Mouse (Mus musculus) hindbrain, embryonic 13.5 days (tissue): ENCODE measurements around the gene Hist3h2a. TPM values are rescaled to one million over a fixed set of nuclear protein-coding genes. Genes with fewer than 3 reads are reported as not detected.

Experiments used
- ATAC-seq: fragments of 200-750 bp; cut with Nextera tagmentation; 2 replicates; pipeline ENCODE4 v1.8.0; 2017; ENCODE audit warnings: moderate TSS enrichment; ENCODE audit not compliant: low FRiP score
- H3K27ac ChIP-seq: fragments of 300-500 bp; sonication (generic); 2 replicates; pipeline ENCODE4 v1.5.1; 2015; ENCODE audit warnings: inconsistent platforms, mild to moderate bottlenecking, moderate library complexity
- H3K27me3 ChIP-seq: fragments of 300-500 bp; sonication (generic); 2 replicates; pipeline ENCODE4 v1.6.1; 2015; ENCODE audit warnings: mild to moderate bottlenecking, inconsistent platforms
- H3K36me3 ChIP-seq: fragments of 300-500 bp; sonication (generic); 2 replicates; pipeline ENCODE4 v1.6.1; 2015; ENCODE audit warnings: mild to moderate bottlenecking, inconsistent platforms
- H3K4me1 ChIP-seq: fragments of 300-500 bp; sonication (generic); replicated peaks from 2 replicates; pipeline ENCODE4 v1.6.1; 2015; ENCODE audit warnings: inconsistent platforms
- H3K4me2 ChIP-seq: fragments of 300-500 bp; sonication (generic); 2 replicates; pipeline ENCODE4 v1.6.1; 2015; ENCODE audit warnings: inconsistent platforms, mild to moderate bottlenecking, moderate library complexity
- H3K4me3 ChIP-seq: fragments of 300-500 bp; sonication (generic); 2 replicates; pipeline ENCODE4 v1.5.1; 2015; ENCODE audit warnings: mild to moderate bottlenecking, inconsistent platforms
- H3K9ac ChIP-seq: fragments of 300-500 bp; sonication (generic); 2 replicates; pipeline ENCODE4 v1.6.1; 2015; ENCODE audit warnings: mild to moderate bottlenecking, inconsistent platforms
- H3K9me3 ChIP-seq: fragments of 300-500 bp; sonication (generic); 2 replicates; pipeline ENCODE4 v1.6.1; 2016; ENCODE audit warnings: inconsistent platforms
- WGBS: fragments of 180-500 bp; shearing (Covaris S2); methylation state at CpG from one replicate; pipeline ENCODE4 v1.1.7; 2015; 5-methylcytosine and 5-hydroxymethylcytosine counted together
- polyA plus RNA-seq: library from polyadenylated mRNA; unstranded; fragments of >200 nt; fragmentation: Nextera tagmentation; extraction: Ambion mirVana; gene quantifications from 2 replicates; pipeline ENCODE4 v1.2.1, GENCODE M21; 2015

The Hist3h2a gene
- polyA plus RNA-seq, 1 experiment from 2014 or later: 142 TPM

GRCm38 (mm10) chr11:58961364-58962177 is 7.1 kb downstream of the Hist3h2a start:
- peaks cover 46% of the 10 kb centered on the region for H3K4me1 ChIP-seq
- no peak overlapping the region for H3K27ac ChIP-seq
- H3K9me3 ChIP-seq: no peaks in the 10 kb centered on the region
- no peak for ATAC-seq
- H3K36me3 ChIP-seq: peaks cover 9% of the 10 kb centered on the region
- H3K4me2 ChIP-seq: no peak overlapping the region
- H3K9ac ChIP-seq: no peak overlapping the region
- 67% methylated on average over 50 of the region's 50 CpGs for WGBS
- H3K27me3 ChIP-seq: peaks cover 8% of the 10 kb centered on the region; the same call in 1 of the 2 replicates
- no peak overlapping the region for H3K4me3 ChIP-seq

- Histone ChIP-seq H3K27me3 (peaks cover 8% of the 10 kb centered on the region; the same call in 1 of the 2 replicates), H3K4me1 (peaks cover 26% of the 10 kb centered on the region), H3K9me3 (no peaks in the 10 kb centered on the region), H3K4me2 (no peak overlapping the region), H3K4me3 (no peak overlapping the region), H3K27ac (no peak overlapping the region), H3K36me3 (peaks cover 8% of the 10 kb centered on the region; the same call in 1 of the 2 replicates), H3K9ac (no peak overlapping the region)
- ATAC-seq: no peak
- WGBS: 31% methylated on average over 17 of the region's 17 CpGs
These were observed 9.1 kb downstream of the Hist3h2a start for GRCm38 (mm10) chr11:58963543-58963942.

- Histone ChIP-seq H3K27me3 (peaks cover 8% of the 10 kb centered on the region; the same call in 1 of the 2 replicates), H3K4me1 (peaks cover 20% of the 10 kb centered on the region), H3K36me3 (peaks cover 12% of the 10 kb centered on the region; the same call in 1 of the 2 replicates), H3K4me2 (no peak overlapping the region), H3K9me3 (no peaks in the 10 kb centered on the region), H3K4me3 (no peak overlapping the region), H3K27ac (no peak overlapping the region), H3K9ac (no peak overlapping the region)
- ATAC-seq: no peak
- WGBS: 89% methylated on average over 7 of the region's 7 CpGs
These were observed 9.7 kb downstream of the Hist3h2a start for GRCm38 (mm10) chr11:58964216-58964615.

- no peaks in the 10 kb centered on the region for H3K9me3 ChIP-seq
- H3K36me3 ChIP-seq: peaks cover 22% of the 10 kb centered on the region
- WGBS: 49% methylated on average over 12 of the region's 12 CpGs
- no peak overlapping the region for H3K27ac ChIP-seq
- H3K4me2 ChIP-seq: no peak overlapping the region
- no peak for ATAC-seq
- peak overlapping the region; percentile 53; the same call in 1 of the 2 replicates for H3K9ac ChIP-seq
- H3K4me3 ChIP-seq: no peak overlapping the region
- peaks cover 8% of the 10 kb centered on the region; the same call in 1 of the 2 replicates for H3K27me3 ChIP-seq
- H3K4me1 ChIP-seq: peaks cover 13% of the 10 kb centered on the region
These were observed 10.7 kb downstream of the Hist3h2a start for GRCm38 (mm10) chr11:58965001-58965760.

GRCm38 (mm10) chr11:58967346-58967745 is 12.9 kb downstream of the Hist3h2a start:
- H3K27ac ChIP-seq: no peak overlapping the region
- ATAC-seq: no peak
- peaks cover 13% of the 10 kb centered on the region for H3K4me1 ChIP-seq
- no peak overlapping the region for H3K4me3 ChIP-seq
- no peak overlapping the region for H3K9ac ChIP-seq
- H3K4me2 ChIP-seq: no peak overlapping the region
- H3K36me3 ChIP-seq: peaks cover 43% of the 10 kb centered on the region
- 98% methylated on average over 1 of the region's 1 CpGs for WGBS
- peaks cover under 1% of the 10 kb centered on the region; the same call in 1 of the 2 replicates for H3K27me3 ChIP-seq
- H3K9me3 ChIP-seq: no peaks in the 10 kb centered on the region

- H3K4me3 ChIP-seq: no peak overlapping the region
- H3K4me1 ChIP-seq: peaks cover 9% of the 10 kb centered on the region
- no peak overlapping the region for H3K27ac ChIP-seq
- ATAC-seq: no peak
- no peaks in the 10 kb centered on the region for H3K27me3 ChIP-seq
- 84% methylated on average over 7 of the region's 7 CpGs for WGBS
- no peak overlapping the region for H3K4me2 ChIP-seq
- no peak overlapping the region for H3K9ac ChIP-seq
- H3K36me3 ChIP-seq: peaks cover 46% of the 10 kb centered on the region
- no peaks in the 10 kb centered on the region for H3K9me3 ChIP-seq
These were observed 14.1 kb downstream of the Hist3h2a start for GRCm38 (mm10) chr11:58968551-58968950.

- Histone ChIP-seq H3K27me3 (no peaks in the 10 kb centered on the region), H3K9ac (no peak overlapping the region), H3K4me3 (no peak overlapping the region), H3K9me3 (no peaks in the 10 kb centered on the region), H3K4me2 (no peak overlapping the region), H3K27ac (no peak overlapping the region), H3K36me3 (peaks cover 46% of the 10 kb centered on the region), H3K4me1 (peaks cover 11% of the 10 kb centered on the region)
- 85% methylated on average over 8 of the region's 8 CpGs for WGBS
- ATAC-seq: no peak
These were observed 14.5 kb downstream of the Hist3h2a start for GRCm38 (mm10) chr11:58969027-58969426.

- Histone ChIP-seq H3K27me3 (no peaks in the 10 kb centered on the region), H3K4me3 (no peak overlapping the region), H3K36me3 (peaks cover 50% of the 10 kb centered on the region), H3K9me3 (no peaks in the 10 kb centered on the region), H3K4me1 (peaks cover 14% of the 10 kb centered on the region), H3K9ac (no peak overlapping the region), H3K27ac (no peak overlapping the region), H3K4me2 (no peak overlapping the region)
- 77% methylated on average over 6 of the region's 6 CpGs for WGBS
- no peak for ATAC-seq
These were observed 15.2 kb downstream of the Hist3h2a start for GRCm38 (mm10) chr11:58969659-58970058.

- Histone ChIP-seq H3K9me3 (no peaks in the 10 kb centered on the region), H3K36me3 (peaks cover 52% of the 10 kb centered on the region), H3K4me1 (peaks cover 15% of the 10 kb centered on the region), H3K9ac (no peak overlapping the region), H3K4me3 (no peak overlapping the region), H3K27ac (no peak overlapping the region), H3K4me2 (no peak overlapping the region), H3K27me3 (no peaks in the 10 kb centered on the region)
- WGBS: 90% methylated on average over 21 of the region's 21 CpGs
- no peak for ATAC-seq
These were observed 16.5 kb downstream of the Hist3h2a start for GRCm38 (mm10) chr11:58970831-58971530.

- no peak overlapping the region for H3K4me3 ChIP-seq
- no peaks in the 10 kb centered on the region for H3K9me3 ChIP-seq
- H3K27ac ChIP-seq: no peak overlapping the region
- H3K4me1 ChIP-seq: peaks cover 18% of the 10 kb centered on the region
- H3K36me3 ChIP-seq: peaks cover 52% of the 10 kb centered on the region
- no peak for ATAC-seq
- H3K9ac ChIP-seq: no peak overlapping the region
- no peak overlapping the region for H3K4me2 ChIP-seq
- WGBS: 93% methylated on average over 3 of the region's 3 CpGs
- H3K27me3 ChIP-seq: no peaks in the 10 kb centered on the region
These were observed 17.3 kb downstream of the Hist3h2a start for GRCm38 (mm10) chr11:58971796-58972195.

GRCm38 (mm10) chr11:58974414-58974813 is 19.9 kb downstream of the Hist3h2a start:
- no peak overlapping the region for H3K9ac ChIP-seq
- ATAC-seq: no peak
- H3K9me3 ChIP-seq: no peaks in the 10 kb centered on the region
- no peak overlapping the region for H3K4me2 ChIP-seq
- H3K36me3 ChIP-seq: peaks cover 38% of the 10 kb centered on the region
- WGBS: 93% methylated on average over 3 of the region's 3 CpGs
- H3K4me1 ChIP-seq: peaks cover 33% of the 10 kb centered on the region
- no peak overlapping the region for H3K27ac ChIP-seq
- no peak overlapping the region for H3K4me3 ChIP-seq
- H3K27me3 ChIP-seq: no peaks in the 10 kb centered on the region

GRCm38 (mm10) chr11:58977150-58977549 is 22.7 kb downstream of the Hist3h2a start:
- no peaks in the 10 kb centered on the region for H3K27me3 ChIP-seq
- peak overlapping the region; percentile 93 for H3K9ac ChIP-seq
- peaks cover 15% of the 10 kb centered on the region for H3K36me3 ChIP-seq
- WGBS: under 1% methylated on average over 29 of the region's 29 CpGs
- ATAC-seq: no peak
- peak overlapping the region; percentile 83 for H3K27ac ChIP-seq
- H3K4me3 ChIP-seq: peak overlapping the region; percentile 99
- H3K9me3 ChIP-seq: no peaks in the 10 kb centered on the region
- H3K4me2 ChIP-seq: peak overlapping the region; percentile 100
- peaks cover 61% of the 10 kb centered on the region for H3K4me1 ChIP-seq
